Mouse (Mus musculus) lung, postnatal 0 days (tissue): ENCODE results near the gene Snrpa. TPM values are rescaled to one million over a fixed set of nuclear protein-coding genes. Genes with fewer than 3 reads are reported as not detected.
"Not testable (repeated sequence)": the region's sequence is repeated elsewhere in the genome, so short reads cannot be mapped to it uniquely, and the experiment has no call there.

Experiments
- ATAC-seq: fragments of 200-750 bp; cut with Nextera tagmentation; 2 replicates; pipeline ENCODE4 v1.8.0; 2017; ENCODE audit warnings: moderate library complexity
- DNase-seq: peaks from one replicate; pipeline ENCODE4 v3.0.0-alpha.2; 2016; ENCODE audit warnings: low spot score
- H3K27ac ChIP-seq: fragments of 300-500 bp; sonication (generic); 2 replicates; pipeline ENCODE4 v1.5.1; 2014; ENCODE audit warnings: antibody characterized with exemption, mild to moderate bottlenecking, low read length, mixed read lengths
- H3K27me3 ChIP-seq: fragments of 300-500 bp; sonication (generic); replicated peaks from 2 replicates; pipeline ENCODE4 v1.6.1; 2014; ENCODE audit warnings: low read length, mixed read lengths; ENCODE audit not compliant: insufficient read depth
- H3K36me3 ChIP-seq: fragments of 300-500 bp; sonication (generic); 2 replicates; pipeline ENCODE4 v1.6.1; 2014; ENCODE audit warnings: low read length, mixed read lengths; ENCODE audit not compliant: insufficient read depth
- H3K4me1 ChIP-seq: fragments of 300-500 bp; sonication (generic); 2 replicates; pipeline ENCODE4 v1.6.1; 2014; ENCODE audit warnings: antibody characterized with exemption, low read depth, low read length, mixed read lengths; ENCODE audit not compliant: insufficient read depth
- H3K4me2 ChIP-seq: fragments of 300-500 bp; sonication (generic); replicated peaks from 2 replicates; pipeline ENCODE4 v1.6.1; 2014; ENCODE audit warnings: low read depth, mild to moderate bottlenecking, low read length, moderate library complexity, mixed read lengths
- H3K4me3 ChIP-seq: fragments of 300-500 bp; sonication (generic); 2 replicates; pipeline ENCODE4 v1.5.1; 2014; ENCODE audit warnings: low read depth, low read length
- H3K9ac ChIP-seq: fragments of 300-500 bp; sonication (generic); replicated peaks from 2 replicates; pipeline ENCODE4 v1.6.1; 2014; ENCODE audit warnings: low read depth, mild to moderate bottlenecking
- H3K9me3 ChIP-seq: fragments of 300-500 bp; sonication (generic); 2 replicates; pipeline ENCODE4 v1.6.1; 2016; ENCODE audit warnings: low read length, mixed read lengths
- CTCF ChIP-seq: IDR thresholded peaks from 2 replicates; pipeline ENCODE4 v1.5.1; 2016; ENCODE audit warnings: antibody characterized with exemption, mild to moderate bottlenecking
- EP300 ChIP-seq: IDR thresholded peaks from 2 replicates; pipeline ENCODE4 v1.6.1; 2016; ENCODE audit warnings: antibody characterized with exemption, mild to moderate bottlenecking, control low read depth
- WGBS: fragments of 180-500 bp; shearing (Covaris S2); extraction: QIAGEN DNeasy Blood & Tissue Kit; methylation state at CpG from one replicate; pipeline ENCODE4 v1.1.7; 2014; 5-methylcytosine and 5-hydroxymethylcytosine counted together
- polyA plus RNA-seq: library from polyadenylated mRNA; unstranded; fragments of >200 nt; fragmentation: Nextera tagmentation; extraction: Ambion mirVana; gene quantifications from 2 replicates; pipeline ENCODE4 v1.2.1, GENCODE M21; 2015

Snrpa gene
- 69.7 and 75.8 TPM in 2 replicates for polyA plus RNA-seq

GRCm38 (mm10) chr7:27195681-27196611 lies at the start of gene Snrpa, which contains the start of gene BC024978:
Snrpa (minus strand) TSS chr7:27196271.
BC024978 (plus strand) TSS chr7:27195781.
- peak; percentile 100 for DNase-seq
- Histone ChIP-seq H3K4me3 (peak within 1 kb of the TSS; percentile 69), H3K27me3 (no peaks in the 10 kb centered on the region), H3K9ac (peak within 1 kb of the TSS; percentile 83), H3K4me1 (0 out of 2 replicates have a peak, but pooled peaks cover 8% of the 10 kb centered on the region), H3K9me3 (no peaks in the 10 kb centered on the region), H3K27ac (peak within 1 kb of the TSS; percentile 100), H3K4me2 (peak within 1 kb of the TSS; percentile 66), H3K36me3 (peaks cover 9% of the 10 kb centered on the region)
- under 1% methylated on average over 64 of the region's 64 CpGs for WGBS
- peak; percentile 98 for ATAC-seq
- peak; percentile 18 for TF ChIP-seq EP300
- TF ChIP-seq CTCF = peak; percentile 13; the same call in 1 of the 2 replicates

- ATAC-seq, H3K9me3 ChIP-seq, H3K4me2 ChIP-seq, H3K4me1 ChIP-seq, H3K4me3 ChIP-seq, H3K27ac ChIP-seq, H3K9ac ChIP-seq, H3K27me3 ChIP-seq: not testable (repeated sequence)
- 91% methylated on average over 2 of the region's 2 CpGs for WGBS
- H3K36me3 ChIP-seq = peaks cover 13% of the 10 kb centered on the region; the same call in 1 of the 2 replicates
- peak; percentile 19 for DNase-seq
- TF ChIP-seq CTCF = peak; percentile 63
Observed at GRCm38 (mm10) chr7:27244088-27244487, 48.0 kb upstream of the Snrpa start.

- Histone ChIP-seq H3K4me1 (no peaks in the 10 kb centered on the region), H3K4me2 (no peak overlapping the region), H3K9ac (no peak overlapping the region), H3K9me3 (no peaks in the 10 kb centered on the region), H3K27ac (no peak overlapping the region), H3K36me3 (peaks cover 13% of the 10 kb centered on the region; the same call in 1 of the 2 replicates), H3K27me3 (no peaks in the 10 kb centered on the region), H3K4me3 (no peak overlapping the region)
- WGBS = 43% methylated on average over 8 of the region's 8 CpGs
- ATAC-seq (no peak), DNase-seq (no peak)
- TF ChIP-seq CTCF (no peak), EP300 (no peak)
Observed at GRCm38 (mm10) chr7:27243211-27243610, 47.1 kb upstream of the Snrpa start.

- WGBS = 85% methylated on average over 5 of the region's 5 CpGs
- peaks cover 3% of the 10 kb centered on the region; the same call in 1 of the 2 replicates for H3K4me1 ChIP-seq
- peak; percentile 51 for DNase-seq
- H3K27me3 ChIP-seq = no peaks in the 10 kb centered on the region
- no peaks in the 10 kb centered on the region for H3K9me3 ChIP-seq
- H3K27ac ChIP-seq = no peak overlapping the region
- H3K4me2 ChIP-seq = no peak overlapping the region
- H3K36me3 ChIP-seq = 0 out of 2 replicates have a peak, but pooled peaks cover 3% of the 10 kb centered on the region
- no peak overlapping the region for H3K4me3 ChIP-seq
- no peak overlapping the region for H3K9ac ChIP-seq
- no peak for TF ChIP-seq CTCF
- no peak for TF ChIP-seq EP300
- ATAC-seq = peak; percentile 27; the same call in 1 of the 2 replicates
Observed at GRCm38 (mm10) chr7:27238568-27238967, 42.5 kb upstream of the Snrpa start.

GRCm38 (mm10) chr7:27237527-27237926 lies 41.5 kb upstream of the Snrpa start:
- no peak for ATAC-seq
- H3K9me3 ChIP-seq = no peaks in the 10 kb centered on the region

GRCm38 (mm10) chr7:27235726-27236125 lies 39.7 kb upstream of the Snrpa start:
- Histone ChIP-seq H3K4me1 (peaks cover 4% of the 10 kb centered on the region; the same call in 1 of the 2 replicates), H3K36me3 (no peaks in the 10 kb centered on the region), H3K27me3 (no peaks in the 10 kb centered on the region), H3K4me2 (no peak overlapping the region), H3K27ac (no peak overlapping the region), H3K9ac (no peak overlapping the region), H3K9me3 (no peaks in the 10 kb centered on the region), H3K4me3 (no peak overlapping the region)
- DNase-seq (peak; percentile 63), ATAC-seq (no peak)
- TF ChIP-seq CTCF (no peak), EP300 (0 out of 2 replicates have a peak, but pooled peaks have one; percentile 16)
- 70% methylated on average over 2 of the region's 2 CpGs for WGBS

More at GRCm38 (mm10) chr7:27237527-27237926, 41.5 kb upstream of the Snrpa start:
- TF ChIP-seq CTCF (peak; percentile 44), EP300 (no peak)
- Histone ChIP-seq H3K4me1 (peaks cover 4% of the 10 kb centered on the region; the same call in 1 of the 2 replicates), H3K27me3 (no peaks in the 10 kb centered on the region), H3K27ac (no peak overlapping the region), H3K9ac (no peak overlapping the region), H3K36me3 (0 out of 2 replicates have a peak, but pooled peaks cover 3% of the 10 kb centered on the region), H3K4me3 (no peak overlapping the region), H3K4me2 (no peak overlapping the region)
- WGBS = 65% methylated on average over 2 of the region's 2 CpGs
- DNase-seq = no peak
